Mouse (Mus musculus): Measurements from ENCODE around the gene Ggnbp2.

DNA sequence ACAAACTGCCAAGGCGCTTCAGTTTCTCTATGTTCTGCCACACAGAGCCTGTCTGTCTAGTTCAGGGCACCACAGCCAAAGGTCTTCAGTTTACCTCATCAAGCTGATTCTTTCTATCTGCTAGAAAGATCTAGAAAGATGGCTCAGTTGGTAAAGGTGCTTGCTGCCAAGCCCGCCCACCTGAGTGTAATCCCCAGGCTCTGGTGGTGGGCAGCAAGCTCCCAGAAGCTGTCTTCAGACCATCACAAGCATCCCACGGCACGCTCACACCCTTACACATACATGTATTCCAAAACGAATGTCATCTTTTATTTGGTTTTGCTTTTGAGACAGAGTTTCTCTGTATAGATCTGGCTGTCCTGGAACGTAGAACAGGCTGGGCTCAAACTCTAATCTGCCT is 37.9 kb upstream of the Ggnbp2 start:
- TF ChIP-seq CTCF (IDR thresholded peaks at IDR 0.05; ENCODE audit: borderline replicate concordance, control insufficient read depth, extremely low read depth, insufficient read depth, low read length, poor library complexity), result no peak
- TF ChIP-seq POLR2A (IDR thresholded peaks at IDR 0.05; ENCODE audit: control insufficient read depth, extremely low read depth, insufficient read depth, low read length, poor library complexity), result no peak
